Mouse (Mus musculus): Measurements from ENCODE around the gene Col28a1. TPM values are rescaled to one million over a fixed set of nuclear protein-coding genes. Genes with fewer than 3 reads are reported as not detected.

Col28a1 gene
- polyA plus RNA-seq, 1 experiment from 2014 or later = 0.14 TPM

- ATAC-seq (ENCODE audit: low FRiP score) (no peak), DNase-seq (ENCODE audit: low spot score) (no peak)
- H3K4me2 ChIP-seq (replicated peaks; ENCODE audit: low read depth, low read length) = no peak overlapping the region
- no peaks in the 10 kb centered on the region for H3K27me3 ChIP-seq (ENCODE audit: control insufficient read depth, insufficient read depth, low read length)
- no peak overlapping the region for H3K9ac ChIP-seq (ENCODE audit: low read depth, low read length)
- H3K4me1 ChIP-seq (replicated peaks; ENCODE audit: control insufficient read depth, insufficient read depth, low read length) = no peaks in the 10 kb centered on the region
- WGBS = 78% methylated on average over 2 of the region's 2 CpGs
- H3K9me3 ChIP-seq (ENCODE audit: control insufficient read depth, low read length) = no peaks in the 10 kb centered on the region
- no peaks in the 10 kb centered on the region for H3K36me3 ChIP-seq (ENCODE audit: control insufficient read depth, insufficient read depth, low read length)
- H3K27ac ChIP-seq (ENCODE audit: low read depth, low read length) = no peak overlapping the region
- no peak overlapping the region for H3K4me3 ChIP-seq (ENCODE audit: low read depth, low read length)
Observed at GRCm38 (mm10) chr6:8068394-8068793, 124.0 kb downstream of the Col28a1 start.

DNA sequence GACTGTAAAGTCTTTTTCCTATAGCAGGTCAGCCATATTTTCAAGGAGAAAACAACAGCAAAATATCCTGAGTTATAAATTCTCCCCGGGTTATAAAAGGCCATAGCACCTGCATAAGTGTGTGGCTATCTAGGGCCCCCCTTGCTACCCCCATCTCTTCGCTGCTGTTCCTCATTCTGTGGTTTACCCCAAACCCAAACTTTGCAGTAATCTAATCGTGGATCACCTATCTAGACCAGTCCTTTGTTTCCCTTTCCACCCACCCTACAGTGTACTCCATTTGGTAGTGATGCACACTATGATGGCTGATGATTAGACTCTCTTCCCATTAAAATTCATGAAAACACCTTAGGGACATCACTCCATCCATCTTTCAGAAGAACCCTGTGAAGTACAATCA, 125.3 kb downstream of the Col28a1 start:
- Histone ChIP-seq H3K27ac (ENCODE audit: low read depth, low read length) (no peak overlapping the region), H3K4me3 (ENCODE audit: low read depth, low read length) (no peak overlapping the region), H3K9ac (ENCODE audit: low read depth, low read length) (no peak overlapping the region), H3K4me2 (replicated peaks; ENCODE audit: low read depth, low read length) (no peak overlapping the region), H3K27me3 (ENCODE audit: control insufficient read depth, insufficient read depth, low read length) (no peaks in the 10 kb centered on the region), H3K9me3 (ENCODE audit: control insufficient read depth, low read length) (no peaks in the 10 kb centered on the region), H3K36me3 (ENCODE audit: control insufficient read depth, insufficient read depth, low read length) (no peaks in the 10 kb centered on the region), H3K4me1 (replicated peaks; ENCODE audit: control insufficient read depth, insufficient read depth, low read length) (no peaks in the 10 kb centered on the region)
- 95% methylated on average over 3 of the region's 3 CpGs for WGBS
- ATAC-seq (ENCODE audit: low FRiP score) (no peak), DNase-seq (ENCODE audit: low spot score) (no peak)

- Histone ChIP-seq H3K27me3 (ENCODE audit: control insufficient read depth, insufficient read depth, low read length) (no peaks in the 10 kb centered on the region), H3K4me2 (replicated peaks; ENCODE audit: low read depth, low read length) (no peak overlapping the region), H3K9me3 (ENCODE audit: control insufficient read depth, low read length) (no peaks in the 10 kb centered on the region), H3K27ac (ENCODE audit: low read depth, low read length) (no peak overlapping the region), H3K4me3 (ENCODE audit: low read depth, low read length) (no peak overlapping the region), H3K9ac (ENCODE audit: low read depth, low read length) (no peak overlapping the region), H3K36me3 (ENCODE audit: control insufficient read depth, insufficient read depth, low read length) (no peaks in the 10 kb centered on the region), H3K4me1 (replicated peaks; ENCODE audit: control insufficient read depth, insufficient read depth, low read length) (no peaks in the 10 kb centered on the region)
- ATAC-seq (ENCODE audit: low FRiP score) = no peak
- peak; percentile 31 for DNase-seq (ENCODE audit: low spot score)
- 56% methylated on average over 3 of the region's 3 CpGs for WGBS
Observed at GRCm38 (mm10) chr6:8066208-8066607, 126.2 kb downstream of the Col28a1 start.

DNA sequence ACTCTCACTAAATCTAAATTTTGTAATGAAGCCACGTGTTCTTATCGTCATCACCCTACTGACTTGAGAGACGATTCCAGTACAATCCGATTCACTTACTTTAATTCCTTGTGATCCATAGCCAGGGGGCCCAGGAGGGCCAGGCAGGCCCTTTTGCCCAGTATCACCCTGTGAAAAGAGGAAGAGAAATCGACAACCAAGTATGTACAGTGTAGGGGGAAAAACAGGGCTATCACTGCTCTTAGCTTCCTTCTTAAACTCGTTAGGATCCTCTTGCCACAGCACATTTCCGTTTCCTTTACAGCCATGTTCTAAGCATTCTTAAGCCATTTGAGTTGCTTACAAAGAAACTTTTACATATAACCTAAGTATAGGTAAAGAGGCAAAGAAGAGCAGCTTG, 133.2 kb downstream of the Col28a1 start:
- DNase-seq (ENCODE audit: low spot score) (no peak), ATAC-seq (ENCODE audit: low FRiP score) (no peak)
- H3K27me3 ChIP-seq (ENCODE audit: control insufficient read depth, insufficient read depth, low read length) = no peaks in the 10 kb centered on the region
- no peak overlapping the region for H3K4me3 ChIP-seq (ENCODE audit: low read depth, low read length)
- no peaks in the 10 kb centered on the region for H3K9me3 ChIP-seq (ENCODE audit: control insufficient read depth, low read length)
- H3K36me3 ChIP-seq (ENCODE audit: control insufficient read depth, insufficient read depth, low read length) = no peaks in the 10 kb centered on the region
- no peak overlapping the region for H3K4me2 ChIP-seq (replicated peaks; ENCODE audit: low read depth, low read length)
- no peak overlapping the region for H3K9ac ChIP-seq (ENCODE audit: low read depth, low read length)
- H3K4me1 ChIP-seq (replicated peaks; ENCODE audit: control insufficient read depth, insufficient read depth, low read length) = no peaks in the 10 kb centered on the region
- no peak overlapping the region for H3K27ac ChIP-seq (ENCODE audit: low read depth, low read length)
- 92% methylated on average over 7 of the region's 7 CpGs for WGBS

DNA sequence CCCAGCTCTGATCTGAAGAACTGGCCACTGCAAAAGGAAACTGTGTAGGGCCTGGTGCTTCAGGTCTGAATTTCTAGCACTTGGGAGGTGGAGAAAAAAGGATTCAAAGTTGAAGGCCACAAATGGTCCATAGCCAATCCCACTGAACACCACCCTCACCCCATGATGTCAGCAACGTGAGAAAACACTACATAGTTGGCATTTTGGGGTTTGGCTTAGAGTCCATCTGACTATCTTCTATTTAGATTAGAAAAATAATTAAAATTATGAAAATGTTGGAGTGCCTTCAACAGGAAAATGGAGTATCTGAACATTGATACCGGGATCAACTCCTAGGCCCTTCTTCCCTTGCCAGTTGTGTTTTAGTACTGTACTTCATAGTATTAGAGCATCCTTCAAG, 144.2 kb downstream of the Col28a1 start:
- 83% methylated on average over 2 of the region's 2 CpGs for WGBS
- ATAC-seq (ENCODE audit: low FRiP score) = no peak

DNA sequence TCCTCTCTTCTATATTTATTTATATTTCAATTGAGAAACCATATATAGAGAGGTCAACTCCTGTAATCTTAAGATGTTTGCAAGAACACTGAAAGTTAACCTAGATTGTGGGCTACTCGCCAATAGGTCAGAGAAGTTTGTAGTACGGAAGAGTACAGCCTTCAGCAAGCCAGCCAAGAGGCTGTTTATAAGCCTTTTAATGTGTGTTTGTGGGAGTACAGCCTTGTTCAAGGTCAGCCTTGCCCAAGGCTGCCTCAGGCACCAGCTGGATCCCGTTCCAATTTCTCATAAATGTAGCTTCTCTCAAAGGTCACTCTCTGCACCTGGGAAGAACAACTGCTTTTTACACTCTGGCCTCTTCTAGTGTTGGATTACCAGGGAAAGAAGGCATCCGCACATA, 146.0 kb downstream of the Col28a1 start:
- no peaks in the 10 kb centered on the region for H3K27me3 ChIP-seq (ENCODE audit: control insufficient read depth, insufficient read depth, low read length)
- no peak for DNase-seq (ENCODE audit: low spot score)
- H3K4me2 ChIP-seq (replicated peaks; ENCODE audit: low read depth, low read length) = no peak overlapping the region

More for the DNA sequence above, 144.2 kb downstream of the Col28a1 start:
- no peaks in the 10 kb centered on the region for H3K27me3 ChIP-seq (ENCODE audit: control insufficient read depth, insufficient read depth, low read length)
- DNase-seq (ENCODE audit: low spot score) = no peak
- H3K4me2 ChIP-seq (replicated peaks; ENCODE audit: low read depth, low read length) = no peak overlapping the region
- no peak overlapping the region for H3K9ac ChIP-seq (ENCODE audit: low read depth, low read length)
- H3K4me3 ChIP-seq (ENCODE audit: low read depth, low read length) = no peak overlapping the region
- H3K36me3 ChIP-seq (ENCODE audit: control insufficient read depth, insufficient read depth, low read length) = no peaks in the 10 kb centered on the region
- H3K9me3 ChIP-seq (ENCODE audit: control insufficient read depth, low read length) = no peaks in the 10 kb centered on the region
- H3K27ac ChIP-seq (ENCODE audit: low read depth, low read length) = no peak overlapping the region
- no peaks in the 10 kb centered on the region for H3K4me1 ChIP-seq (replicated peaks; ENCODE audit: control insufficient read depth, insufficient read depth, low read length)

DNA sequence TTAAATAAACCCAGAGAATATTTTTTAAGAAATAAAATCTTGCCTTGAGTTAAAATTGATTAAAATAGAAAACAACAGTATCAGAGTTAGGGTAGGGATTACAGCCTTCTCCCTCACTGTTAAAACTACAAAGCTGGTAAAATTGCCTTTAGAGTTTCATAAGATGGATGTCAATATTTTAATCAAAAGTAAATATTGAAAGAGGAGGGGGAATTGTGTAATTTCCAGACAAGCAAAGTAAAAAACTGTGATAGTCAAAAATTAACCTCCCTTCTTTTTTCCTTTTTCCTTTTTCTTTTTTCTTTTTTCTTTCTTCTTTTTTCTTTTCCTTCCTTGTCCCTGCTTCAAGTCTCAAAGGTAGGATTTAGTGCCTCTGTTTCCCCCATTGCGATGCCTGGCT, 146.6 kb downstream of the Col28a1 start:
- Histone ChIP-seq H3K27ac (ENCODE audit: low read depth, low read length) (no peak overlapping the region), H3K9me3 (ENCODE audit: control insufficient read depth, low read length) (no peaks in the 10 kb centered on the region), H3K4me3 (ENCODE audit: low read depth, low read length) (no peak overlapping the region), H3K36me3 (ENCODE audit: control insufficient read depth, insufficient read depth, low read length) (no peaks in the 10 kb centered on the region), H3K27me3 (ENCODE audit: control insufficient read depth, insufficient read depth, low read length) (no peaks in the 10 kb centered on the region), H3K4me2 (replicated peaks; ENCODE audit: low read depth, low read length) (no peak overlapping the region), H3K9ac (ENCODE audit: low read depth, low read length) (no peak overlapping the region), H3K4me1 (replicated peaks; ENCODE audit: control insufficient read depth, insufficient read depth, low read length) (no peaks in the 10 kb centered on the region)
- DNase-seq (ENCODE audit: low spot score) = no peak
- ATAC-seq (ENCODE audit: low FRiP score) = no peak
- 100% methylated on average over 1 of the region's 1 CpGs for WGBS

More for the DNA sequence above, 146.0 kb downstream of the Col28a1 start:
- no peak overlapping the region for H3K27ac ChIP-seq (ENCODE audit: low read depth, low read length)
- no peak overlapping the region for H3K4me3 ChIP-seq (ENCODE audit: low read depth, low read length)
- 77% methylated on average over 4 of the region's 4 CpGs for WGBS
- H3K36me3 ChIP-seq (ENCODE audit: control insufficient read depth, insufficient read depth, low read length) = no peaks in the 10 kb centered on the region
- ATAC-seq (ENCODE audit: low FRiP score) = no peak
- H3K9me3 ChIP-seq (ENCODE audit: control insufficient read depth, low read length) = no peaks in the 10 kb centered on the region
- no peaks in the 10 kb centered on the region for H3K4me1 ChIP-seq (replicated peaks; ENCODE audit: control insufficient read depth, insufficient read depth, low read length)
- no peak overlapping the region for H3K9ac ChIP-seq (ENCODE audit: low read depth, low read length)

DNA sequence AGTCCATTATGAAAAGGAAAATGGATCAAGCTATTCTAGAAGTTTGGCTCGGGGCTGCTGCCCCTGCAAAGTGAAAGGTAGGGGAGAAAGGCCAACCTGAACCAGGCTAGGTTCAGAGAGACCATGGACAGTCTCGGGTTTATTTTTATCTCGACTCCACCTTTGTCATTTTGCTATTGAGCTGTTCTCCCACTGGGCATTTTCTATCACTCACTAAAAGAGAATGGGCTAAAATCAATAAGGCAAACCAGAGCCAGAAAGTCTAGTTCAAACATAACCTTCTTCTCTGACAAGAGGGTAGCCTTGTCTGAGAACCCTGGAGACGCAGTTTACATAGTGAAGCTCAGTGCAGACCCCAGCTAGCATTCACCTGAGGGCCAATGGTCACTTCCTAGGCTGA, 163.7 kb downstream of the Col28a1 start:
- Histone ChIP-seq H3K4me2 (replicated peaks; ENCODE audit: low read depth, low read length) (no peak overlapping the region), H3K9me3 (ENCODE audit: control insufficient read depth, low read length) (no peaks in the 10 kb centered on the region), H3K4me1 (replicated peaks; ENCODE audit: control insufficient read depth, insufficient read depth, low read length) (no peaks in the 10 kb centered on the region), H3K4me3 (ENCODE audit: low read depth, low read length) (no peak overlapping the region), H3K36me3 (ENCODE audit: control insufficient read depth, insufficient read depth, low read length) (no peaks in the 10 kb centered on the region), H3K27ac (ENCODE audit: low read depth, low read length) (no peak overlapping the region), H3K9ac (ENCODE audit: low read depth, low read length) (no peak overlapping the region), H3K27me3 (ENCODE audit: control insufficient read depth, insufficient read depth, low read length) (no peaks in the 10 kb centered on the region)
- WGBS = 84% methylated on average over 4 of the region's 4 CpGs
- no peak for ATAC-seq (ENCODE audit: low FRiP score)
- no peak for DNase-seq (ENCODE audit: low spot score)

DNA sequence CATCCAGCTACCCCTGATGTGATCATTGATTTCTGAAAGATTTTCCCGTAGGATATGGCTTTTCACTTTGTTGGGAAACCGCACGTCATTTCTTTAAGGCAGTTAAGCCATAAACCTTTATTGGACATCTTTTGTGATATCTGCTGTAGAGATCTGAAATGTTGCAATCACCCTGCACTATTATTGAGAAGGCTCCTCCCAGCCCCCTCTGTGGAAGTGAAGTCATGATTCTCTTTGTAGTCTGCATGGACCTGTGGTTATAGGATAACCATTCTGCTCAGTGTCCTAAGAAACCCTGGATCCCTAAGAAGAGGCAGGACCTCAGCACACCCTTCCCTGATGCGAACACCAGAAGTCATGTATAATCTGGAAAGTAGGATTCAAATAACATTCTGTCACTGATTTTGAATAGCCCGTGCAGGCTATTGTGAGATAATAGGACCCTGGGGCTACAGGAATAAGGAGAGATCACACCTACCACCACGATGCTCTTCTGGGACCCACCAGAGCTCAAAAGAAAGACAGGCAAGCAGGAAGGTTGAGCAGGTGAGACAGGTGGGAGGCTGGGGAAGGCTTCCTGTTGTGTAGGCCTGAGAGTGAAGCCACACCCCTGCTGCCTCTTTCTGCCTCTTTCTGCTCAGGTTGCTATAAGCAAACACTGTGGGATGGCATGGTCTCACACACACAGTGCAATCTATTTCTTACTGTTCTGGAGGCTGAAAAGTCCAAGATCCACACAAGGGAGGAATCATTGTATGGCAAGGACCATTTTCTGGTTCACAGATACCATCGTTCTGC, 166.9 kb downstream of the Col28a1 start:
- Histone ChIP-seq H3K4me2 (replicated peaks; ENCODE audit: low read depth, low read length) (no peak overlapping the region), H3K27ac (ENCODE audit: low read depth, low read length) (no peak overlapping the region), H3K4me1 (replicated peaks; ENCODE audit: control insufficient read depth, insufficient read depth, low read length) (no peaks in the 10 kb centered on the region), H3K36me3 (ENCODE audit: control insufficient read depth, insufficient read depth, low read length) (no peaks in the 10 kb centered on the region), H3K27me3 (ENCODE audit: control insufficient read depth, insufficient read depth, low read length) (no peaks in the 10 kb centered on the region), H3K4me3 (ENCODE audit: low read depth, low read length) (no peak overlapping the region), H3K9me3 (ENCODE audit: control insufficient read depth, low read length) (no peaks in the 10 kb centered on the region), H3K9ac (ENCODE audit: low read depth, low read length) (no peak overlapping the region)
- WGBS = 87% methylated on average over 7 of the region's 7 CpGs
- DNase-seq (ENCODE audit: low spot score) (no peak), ATAC-seq (ENCODE audit: low FRiP score) (no peak)

Data from hindbrain, embryonic 11.5 days (tissue).